Mouse (Mus musculus) ES-E14 (cell line): ENCODE data around the gene Nepro. TPM values are rescaled to one million over a fixed set of nuclear protein-coding genes. Genes with fewer than 3 reads are reported as not detected.

Source experiments
- DNase-seq: peaks from one replicate; pipeline ENCODE4 v3.0.0-alpha.2; 2013; ENCODE audit warnings: low read depth, low spot score
- H3K27ac ChIP-seq: 2 replicates; pipeline ENCODE4 v1.5.1; 2012; ENCODE audit warnings: low read depth, mild to moderate bottlenecking, low read length, moderate library complexity, mixed read lengths; ENCODE audit not compliant: poor library complexity, insufficient read depth, severe bottlenecking
- H3K36me3 ChIP-seq: 2 replicates; pipeline ENCODE4 v1.6.1; 2012; ENCODE audit warnings: mild to moderate bottlenecking, low read length, moderate library complexity, mixed read lengths; ENCODE audit not compliant: control insufficient read depth, poor library complexity, insufficient read depth, severe bottlenecking
- H3K4me1 ChIP-seq, 2 experiments: fragments of 150-350 bp in 1 of 2; sonication (generic) in 1 of 2; 2 replicates each; pipeline ENCODE4 v1.6.1; 2012; ENCODE audit warnings: low read length in 2 of 2, mild to moderate bottlenecking in 1 of 2, mixed read lengths in 1 of 2; ENCODE audit not compliant: control insufficient read depth in 2 of 2, insufficient read depth in 2 of 2, poor library complexity in 1 of 2
- H3K4me3 ChIP-seq, 2 experiments: fragments of 150-350 bp in 1 of 2; sonication (generic) in 1 of 2; 2 replicates each; pipeline ENCODE4 v1.5.1; 2012; ENCODE audit warnings: low read length in 2 of 2, low read depth in 1 of 2, mild to moderate bottlenecking in 1 of 2, mixed read lengths in 1 of 2; ENCODE audit not compliant: insufficient read depth in 1 of 2, poor library complexity in 1 of 2, severe bottlenecking in 1 of 2
- H3K9ac ChIP-seq: 2 replicates; pipeline ENCODE4 v1.6.1; 2012; ENCODE audit warnings: low read depth, mild to moderate bottlenecking, low read length, mixed read lengths; ENCODE audit not compliant: poor library complexity, insufficient read depth, severe bottlenecking
- H3K9me3 ChIP-seq: fragments of 150-350 bp; sonication (generic); 2 replicates; pipeline ENCODE4 v1.6.1; 2012; ENCODE audit warnings: low read depth, mild to moderate bottlenecking, low read length; ENCODE audit not compliant: control insufficient read depth, insufficient read depth
- CHD2 ChIP-seq: IDR thresholded peaks from 2 replicates; pipeline ENCODE4 v1.6.1; 2014; ENCODE audit warnings: mild to moderate bottlenecking, low read depth, low read length, inconsistent platforms
- HCFC1 ChIP-seq: IDR thresholded peaks from 2 replicates; pipeline ENCODE4 v1.6.1; 2012; ENCODE audit warnings: low read length, inconsistent platforms, borderline replicate concordance; ENCODE audit not compliant: insufficient read depth
- MAFK ChIP-seq: IDR thresholded peaks from 2 replicates; pipeline ENCODE4 v1.6.1; 2014; ENCODE audit warnings: mild to moderate bottlenecking, low read depth, low read length, inconsistent platforms; ENCODE audit not compliant: insufficient read depth
- ZC3H11A ChIP-seq: IDR thresholded peaks from 2 replicates; pipeline ENCODE4 v1.6.1; 2012; ENCODE audit warnings: low read depth, mild to moderate bottlenecking, inconsistent platforms, low read length, borderline replicate concordance
- ZNF384 ChIP-seq: IDR thresholded peaks from 2 replicates; pipeline ENCODE4 v1.6.1; 2012; ENCODE audit warnings: low read depth, low read length, inconsistent platforms
- in situ Hi-C, 2 experiments: fragments of 600-800 bp; cut with MboI; formaldehyde crosslinking; loops; one replicate each; pipeline ENCODE4 v1.15.1; 2025; ENCODE audit warnings: low sequenced_read_pairs in 2 of 2, inconsistent platforms in 1 of 2; ENCODE audit not compliant: unreplicated experiment in 2 of 2
- total RNA-seq: library from RNA; depleted of rRNA; stranded (reverse); fragments of 300-350 nt; gene quantifications from 2 replicates; pipeline ENCODE4 v1.2.3, GENCODE M21; 2012

Nepro gene
- total RNA-seq, 1 experiment = 39.7 TPM

DNA sequence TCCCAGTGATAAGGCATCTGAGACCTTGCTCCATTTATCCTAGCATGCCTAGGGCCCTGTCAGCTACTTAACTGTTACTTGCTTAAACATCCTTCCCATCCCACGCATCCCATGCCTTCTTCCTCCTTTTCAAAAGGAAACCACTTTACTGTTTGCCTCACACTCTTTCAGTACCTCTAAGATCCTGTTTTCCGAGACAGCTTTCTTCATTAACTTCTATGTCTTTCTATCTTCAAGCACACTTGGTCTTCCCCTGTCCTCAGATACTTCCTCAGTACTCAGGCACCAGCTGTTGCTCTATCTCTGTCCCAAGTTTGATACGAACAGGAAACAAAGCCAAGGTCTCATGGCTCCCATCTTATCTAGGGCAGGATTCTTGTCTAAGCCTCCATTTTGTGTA, 49.6 kb downstream of the Nepro start:
- Histone ChIP-seq H3K4me3 (no peak overlapping the region), H3K9ac (no peak overlapping the region), H3K4me1 (no peaks in the 10 kb centered on the region), H3K9me3 (no peaks in the 10 kb centered on the region), H3K36me3 (no peaks in the 10 kb centered on the region), H3K27ac (no peak overlapping the region)
- TF ChIP-seq ZC3H11A (no peak), ZNF384 (no peak), HCFC1 (no peak), MAFK (no peak), CHD2 (no peak)
- DNase-seq = no peak
- in situ Hi-C loops = no loop called here

- no peak for DNase-seq
- H3K4me3 ChIP-seq = no peak overlapping the region
- H3K9ac ChIP-seq = no peak overlapping the region
- no peaks in the 10 kb centered on the region for H3K4me1 ChIP-seq
- no peaks in the 10 kb centered on the region for H3K36me3 ChIP-seq
- in situ Hi-C loops = no loop called here
- H3K9me3 ChIP-seq = no peaks in the 10 kb centered on the region
- H3K27ac ChIP-seq = no peak overlapping the region
- no peak for TF ChIP-seq CHD2
- TF ChIP-seq ZNF384 = no peak
- TF ChIP-seq MAFK = no peak
- no peak for TF ChIP-seq ZC3H11A
- no peak for TF ChIP-seq HCFC1
Observed at GRCm38 (mm10) chr16:44774201-44774600, 50.1 kb downstream of the Nepro start.

GRCm38 (mm10) chr16:44778538-44779147, 54.5 kb downstream of the Nepro start:
- H3K4me1 ChIP-seq = no peaks in the 10 kb centered on the region
- TF ChIP-seq ZC3H11A = no peak
- TF ChIP-seq ZNF384 = no peak
- no peak for TF ChIP-seq HCFC1
- no peak for TF ChIP-seq CHD2
- TF ChIP-seq MAFK = no peak
- H3K9ac ChIP-seq = no peak overlapping the region
- no peak overlapping the region for H3K27ac ChIP-seq
- in situ Hi-C loops = no loop called here
- no peak overlapping the region for H3K4me3 ChIP-seq
- no peaks in the 10 kb centered on the region for H3K9me3 ChIP-seq
- H3K36me3 ChIP-seq = no peaks in the 10 kb centered on the region
- no peak for DNase-seq

DNA sequence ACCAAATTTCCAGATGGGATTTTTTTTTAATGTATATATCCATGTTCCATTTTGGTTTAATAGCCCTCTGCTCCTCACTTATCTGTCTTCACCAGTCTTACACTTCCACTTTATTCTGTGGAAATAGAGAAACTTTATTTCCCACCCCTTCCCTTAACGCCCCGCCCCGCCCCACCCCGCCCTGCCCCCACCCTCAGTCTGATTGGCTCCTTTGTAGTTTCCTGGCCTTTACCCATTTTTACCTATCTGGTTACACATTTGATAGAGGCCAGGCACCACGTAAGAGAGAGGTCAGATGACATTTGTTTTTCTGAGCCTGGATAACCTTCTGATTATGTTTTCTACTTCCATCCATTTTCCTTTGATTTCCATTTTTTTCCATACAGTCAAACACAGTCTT, 55.4 kb downstream of the Nepro start:
- Histone ChIP-seq H3K36me3 (no peaks in the 10 kb centered on the region), H3K4me3 (no peak overlapping the region), H3K9ac (no peak overlapping the region), H3K9me3 (no peaks in the 10 kb centered on the region), H3K4me1 (no peaks in the 10 kb centered on the region), H3K27ac (no peak overlapping the region)
- in situ Hi-C loops = no loop called here
- TF ChIP-seq HCFC1 (no peak), CHD2 (no peak), MAFK (no peak), ZNF384 (no peak), ZC3H11A (no peak)
- no peak for DNase-seq
